Mouse (Mus musculus) granulocyte monocyte progenitor cell, adult 5-6 weeks (primary cell): Measurements from ENCODE around the gene Ppil3. TPM values are rescaled to one million over a fixed set of nuclear protein-coding genes. Genes with fewer than 3 reads are reported as not detected.
A peak's percentile ranks its signal among the peaks of the same experiment; 100 is the strongest.

Experiments
- ATAC-seq: replicated peaks from 2 replicates; pipeline ENCODE4 v1.8.0; 2016; ENCODE audit warnings: mild to moderate bottlenecking, moderate TSS enrichment, inconsistent platforms; ENCODE audit not compliant: poor library complexity, severe bottlenecking
- total RNA-seq, 2 experiments: library from RNA; stranded (forward) in 1 of 2; stranded (reverse) in 1 of 2; fragments of 200-712, 200-1000 nt in 1 of 2; fragments of >200 nt in 1 of 2; fragmentation: Nextera tagmentation in 1 of 2; gene quantifications; 2 replicates each; pipeline ENCODE4 v1.2.3; 2014 to 2017

The Ppil3 gene
- total RNA-seq (2014; fragmentation: Nextera tagmentation) = 53.0 and 77.8 TPM in 2 replicates
- total RNA-seq (2017) = 87.0 and 141 TPM in 2 replicates

GRCm38 (mm10) chr1:58445143-58445722 is at the start of gene Ppil3, which contains the start of gene Nif3l1:
Gene Ppil3 (minus strand): TSS chr1:58445486.
Gene Nif3l1 (plus strand): TSS chr1:58445151.
- ATAC-seq = peak; percentile 91

- ATAC-seq = no peak
Observed at GRCm38 (mm10) chr1:58482647-58483046, 37.4 kb upstream of the Ppil3 start.

- ATAC-seq = no peak
Observed at GRCm38 (mm10) chr1:58475662-58476061, 30.4 kb upstream of the Ppil3 start.

GRCm38 (mm10) chr1:58465561-58465960 is 20.3 kb upstream of the Ppil3 start:
- ATAC-seq = no peak

- no peak for ATAC-seq
Observed at GRCm38 (mm10) chr1:58465042-58465441, 19.8 kb upstream of the Ppil3 start.

- ATAC-seq = no peak
Observed at GRCm38 (mm10) chr1:58463935-58464334, 18.6 kb upstream of the Ppil3 start.

- no peak for ATAC-seq
Observed at GRCm38 (mm10) chr1:58460566-58460965, 15.3 kb upstream of the Ppil3 start.

- no peak for ATAC-seq
Observed at GRCm38 (mm10) chr1:58458867-58459266, 13.6 kb upstream of the Ppil3 start.

- no peak for ATAC-seq
Observed at GRCm38 (mm10) chr1:58458175-58458574, 12.9 kb upstream of the Ppil3 start.

- no peak; the same call in 1 of the 2 replicates for ATAC-seq
Observed at GRCm38 (mm10) chr1:58454316-58454715, 9.0 kb upstream of the Ppil3 start.

GRCm38 (mm10) chr1:58448396-58448795 is 3.1 kb upstream of the Ppil3 start:
- ATAC-seq = no peak

- no peak for ATAC-seq
Observed at GRCm38 (mm10) chr1:58447766-58448165, 2.5 kb upstream of the Ppil3 start.

GRCm38 (mm10) chr1:58445861-58446260 is 575 bp upstream of the Ppil3 start:
- ATAC-seq = peak; percentile 40

- no peak for ATAC-seq
Observed at GRCm38 (mm10) chr1:58444691-58445090, 595 bp downstream of the Ppil3 start.

- ATAC-seq = no peak
Observed at GRCm38 (mm10) chr1:58424551-58424950, 20.7 kb downstream of the Ppil3 start.

GRCm38 (mm10) chr1:58423371-58424248 is 21.7 kb downstream of the Ppil3 start, which contains the start of gene Clk1:
Gene Clk1 (minus strand): TSS chr1:58424066.
- ATAC-seq = peak; percentile 81

- ATAC-seq = peak; percentile 71
Observed at GRCm38 (mm10) chr1:58422879-58423278, 22.4 kb downstream of the Ppil3 start.

GRCm38 (mm10) chr1:58420961-58421360 is 24.3 kb downstream of the Ppil3 start:
- ATAC-seq = no peak

- no peak for ATAC-seq
Observed at GRCm38 (mm10) chr1:58420032-58420431, 25.3 kb downstream of the Ppil3 start.

- ATAC-seq = no peak
Observed at GRCm38 (mm10) chr1:58416048-58416447, 29.2 kb downstream of the Ppil3 start.

GRCm38 (mm10) chr1:58415442-58415841 is 29.8 kb downstream of the Ppil3 start:
- no peak for ATAC-seq
